In the genomic region with DNA sequence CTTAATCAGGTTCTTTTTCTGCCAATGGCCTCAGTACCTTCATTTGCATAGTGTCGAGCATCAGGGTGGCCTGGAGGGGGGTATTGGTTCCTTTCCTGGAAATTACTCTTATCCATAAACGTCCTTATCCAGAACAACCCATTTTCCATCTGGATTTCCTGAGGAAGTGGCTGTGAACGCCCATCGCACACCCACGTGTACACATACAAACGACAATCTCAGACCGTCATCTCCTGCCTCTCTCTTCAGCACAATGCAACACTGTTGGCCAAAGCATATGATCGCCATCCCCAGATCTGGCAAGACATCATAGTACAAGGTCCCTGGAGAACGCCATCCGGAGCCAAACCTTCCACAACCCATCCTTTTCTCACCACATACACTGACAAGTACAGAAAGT, we compare ENCODE assay signal across 17 mouse cellular contexts. TPM values are rescaled to one million over a fixed set of nuclear protein-coding genes. Genes with fewer than 3 reads are reported as not detected.
DNase-seq lines count a peak whose midpoint lies in the region; ATAC-seq and TF ChIP-seq lines count a peak whose summit lies in the region.
"Had no signal": no experiment of that assay in that cellular context is flagged by ENCODE, and none has a peak within 500 bp of the region (broad histone marks: within the 10 kb centered on the region; RNA-seq: fewer than 3 reads in every experiment).

No protein-coding gene starts in this region.

- no peaks in the 10 kb centered on the region for H3K27me3 ChIP-seq in kidney, adult 2 months (replicated peaks; ENCODE audit: control insufficient read depth, insufficient read depth, low read length)
- H3K27me3 ChIP-seq in kidney, embryonic 14.5 days (ENCODE audit: control insufficient read depth, insufficient read depth, low read length) = no peaks in the 10 kb centered on the region
- no peaks in the 10 kb centered on the region for H3K27me3 ChIP-seq in forebrain, postnatal 0 days (ENCODE audit: insufficient read depth, low read length)
- no peaks in the 10 kb centered on the region for H3K27me3 ChIP-seq in midbrain, embryonic 15.5 days (replicated peaks)
- H3K27me3 ChIP-seq: hindbrain, embryonic 15.5 days had no signal

- no peak overlapping the region for H3K4me3 ChIP-seq in kidney, adult 2 months (ENCODE audit: insufficient read depth, low read depth, low read length)
- no peak overlapping the region for H3K4me3 ChIP-seq in kidney, embryonic 14.5 days (ENCODE audit: low read length)
- H3K4me3 ChIP-seq in forebrain, postnatal 0 days (ENCODE audit: low read depth, low read length) = no peak overlapping the region
- H3K4me3 ChIP-seq in midbrain, embryonic 15.5 days = no peak overlapping the region
- H3K4me3 ChIP-seq: hindbrain, embryonic 15.5 days had no signal

- H3K36me3 ChIP-seq in kidney, adult 2 months (ENCODE audit: control insufficient read depth, insufficient read depth, low read length) = no peaks in the 10 kb centered on the region
- H3K36me3 ChIP-seq in kidney, embryonic 14.5 days (ENCODE audit: control insufficient read depth, insufficient read depth, low read length) = no peaks in the 10 kb centered on the region
- H3K36me3 ChIP-seq in forebrain, postnatal 0 days (ENCODE audit: insufficient read depth) = no peaks in the 10 kb centered on the region
- no peaks in the 10 kb centered on the region for H3K36me3 ChIP-seq in midbrain, embryonic 15.5 days (replicated peaks)
- H3K36me3 ChIP-seq: hindbrain, embryonic 15.5 days had no signal

- intact Hi-C loops in heart, postnatal 14 days (cut with DNase I) = no loop called here

- 68% methylated on average over 10 of the region's 10 CpGs for WGBS in kidney, adult 2 months
- 83% methylated on average over 10 of the region's 10 CpGs for WGBS in kidney, embryonic 14.5 days
- WGBS in forebrain, postnatal 0 days = 90% methylated on average over 10 of the region's 10 CpGs
- 89% methylated on average over 10 of the region's 10 CpGs for WGBS in midbrain, embryonic 15.5 days

- no peak overlapping the region for H3K4me2 ChIP-seq in kidney, embryonic 14.5 days (replicated peaks; ENCODE audit: low read depth, low read length)
- H3K4me2 ChIP-seq in forebrain, postnatal 0 days (ENCODE audit: low read depth) = no peak overlapping the region
- no peak overlapping the region for H3K4me2 ChIP-seq in midbrain, embryonic 15.5 days
- H3K4me2 ChIP-seq: hindbrain, embryonic 15.5 days; liver, embryonic 11.5 days had no signal

- no peak for TF ChIP-seq CTCF in kidney, adult 2 months (conservative IDR thresholded peaks at IDR 0.05; ENCODE audit: insufficient read depth, insufficient read length, low read depth, low read length)
- no peak for TF ChIP-seq CTCF in forebrain, postnatal 0 days (IDR thresholded peaks at IDR 0.05; ENCODE audit: low read depth)

- H3K9ac ChIP-seq in kidney, embryonic 14.5 days (ENCODE audit: low read depth, low read length) = no peak overlapping the region
- no peak overlapping the region for H3K9ac ChIP-seq in forebrain, postnatal 0 days
- no peak overlapping the region for H3K9ac ChIP-seq in midbrain, embryonic 15.5 days
- H3K9ac ChIP-seq: hindbrain, embryonic 15.5 days had no signal

- TF ChIP-seq POLR2A in kidney, adult 2 months (IDR thresholded peaks at IDR 0.05; ENCODE audit: low read depth, low read length) = no peak

- DNase-seq in kidney, adult 2 months = peak; percentile 54
- DNase-seq in heart, adult 9 months (ENCODE audit: low spot score in 2 of 2) = peak; percentile 75 to 90
- DNase-seq in heart, postnatal 14 days = peak; percentile 40 to 45
- peak; percentile 62 for DNase-seq in lung, postnatal 25 days (ENCODE audit: low spot score)
- no peak for DNase-seq in testis, postnatal 10 days (ENCODE audit: low spot score)
- no peak for DNase-seq in forebrain, postnatal 0 days
- DNase-seq: adrenal gland, adult 8-10 months; cerebellum, postnatal 10 days; right cerebral cortex, postnatal 14 days; thymus, postnatal 4 days had no signal

- no peaks in the 10 kb centered on the region for H3K9me3 ChIP-seq in kidney, embryonic 14.5 days (ENCODE audit: control insufficient read depth, low read length)
- no peaks in the 10 kb centered on the region for H3K9me3 ChIP-seq in forebrain, postnatal 0 days (ENCODE audit: low read length)
- no peaks in the 10 kb centered on the region for H3K9me3 ChIP-seq in midbrain, embryonic 15.5 days
- H3K9me3 ChIP-seq: hindbrain, embryonic 15.5 days had no signal

- H3K27ac ChIP-seq in kidney, adult 2 months (ENCODE audit: insufficient read depth, low read depth, low read length) = no peak overlapping the region
- H3K27ac ChIP-seq in kidney, embryonic 14.5 days (ENCODE audit: low read depth, low read length) = no peak overlapping the region
- no peak overlapping the region for H3K27ac ChIP-seq in forebrain, postnatal 0 days (ENCODE audit: low read depth, low read length)
- no peak overlapping the region for H3K27ac ChIP-seq in midbrain, embryonic 15.5 days
- H3K27ac ChIP-seq: hindbrain, embryonic 15.5 days had no signal

- H3K4me1 ChIP-seq in kidney, adult 2 months (ENCODE audit: control insufficient read depth, insufficient read depth, low read length) = no peaks in the 10 kb centered on the region
- no peaks in the 10 kb centered on the region for H3K4me1 ChIP-seq in kidney, embryonic 14.5 days (ENCODE audit: control insufficient read depth, insufficient read depth, low read length)
- H3K4me1 ChIP-seq in forebrain, postnatal 0 days (ENCODE audit: insufficient read depth) = no peaks in the 10 kb centered on the region
- H3K4me1 ChIP-seq in midbrain, embryonic 15.5 days = no peaks in the 10 kb centered on the region
- H3K4me1 ChIP-seq: hindbrain, embryonic 15.5 days had no signal

- ATAC-seq in kidney, embryonic 14.5 days (ENCODE audit: low FRiP score, low TSS enrichment) = no peak
- ATAC-seq in forebrain, postnatal 0 days = no peak
- ATAC-seq in midbrain, embryonic 15.5 days (replicated peaks) = no peak
- ATAC-seq: forebrain, embryonic 14.5 days; intestine, postnatal 0 days; midbrain, embryonic 16.5 days had no signal

RNA-seq across cellular contexts. Expression of gene Rftn1, which starts 47.1 kb away (rescaled TPM):
- 14.6 and 18.6 TPM in 2 replicates for polyA plus RNA-seq in kidney, adult 2 months (2012; rRNA removed)
- 6.0 and 11.9 TPM in 2 replicates for polyA plus RNA-seq in kidney, embryonic 14.5 days (2014; fragmentation: Nextera tagmentation; extraction: Ambion mirVana)
- 10 to 100 TPM; 52.4 to 53.7 TPM for total RNA-seq in heart, postnatal 14 days (2021)
- total RNA-seq in forebrain, postnatal 0 days (2014; rRNA removed) = 30.6 and 58.3 TPM in 2 replicates
- polyA plus RNA-seq in forebrain, postnatal 0 days (2015; fragmentation: Nextera tagmentation; extraction: Ambion mirVana) = 13.4 and 27.4 TPM in 2 replicates
- polyA plus RNA-seq in midbrain, embryonic 15.5 days (2015; fragmentation: Nextera tagmentation; extraction: Ambion mirVana) = 20.9 and 27.4 TPM in 2 replicates

Comparison
In these comparisons a context has a peak if more than half of its experiments do, and no peak if none do; other contexts are left out.
1. DNase-seq: peak in kidney, adult 2 months (single experiment), heart, adult 9 months (2 of 2), heart, postnatal 14 days (2 of 2) and lung, postnatal 25 days (single experiment); none in testis, postnatal 10 days (single experiment) and forebrain, postnatal 0 days (single experiment).